Comparison of ENCODE assay signal across 8 mouse cellular contexts in the genomic region with DNA sequence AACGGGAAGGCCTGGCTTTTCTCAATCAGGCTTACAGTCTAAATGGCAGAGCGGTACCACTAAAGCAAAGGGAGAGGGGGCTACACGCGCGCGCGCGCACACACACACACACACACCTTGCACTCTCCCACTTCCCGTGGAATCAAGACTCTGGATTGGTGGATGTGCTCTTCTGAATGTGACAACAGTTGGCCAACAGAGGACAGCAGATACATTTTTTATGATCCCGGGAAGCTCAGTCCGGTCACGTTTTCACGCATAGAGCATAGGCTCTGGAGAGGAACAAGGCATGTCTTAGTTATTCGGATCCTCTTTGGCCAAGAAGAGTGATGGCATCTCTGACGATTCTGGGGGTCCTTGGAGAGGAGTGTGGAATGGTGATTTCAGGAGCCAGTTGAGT.
A peak's percentile ranks its signal among the peaks of the same experiment; 100 is the strongest.
DNase-seq lines count a peak whose midpoint lies in the region; ATAC-seq and TF ChIP-seq lines count a peak whose summit lies in the region.

No protein-coding gene starts in this region.

- no peak overlapping the region for H3K27ac ChIP-seq in layer of hippocampus, adult 2 months
- no peak overlapping the region for H3K27ac ChIP-seq in heart, embryonic 12.5 days (ENCODE audit: poor library complexity, severe bottlenecking)
- H3K27ac ChIP-seq in limb, embryonic 13.5 days, result no peak overlapping the region
- H3K27ac ChIP-seq in neural tube, embryonic 15.5 days (replicated peaks), result no peak overlapping the region

- 15% methylated on average over 15 of the region's 15 CpGs for WGBS in heart, embryonic 12.5 days
- WGBS in limb, embryonic 13.5 days, result 17% methylated on average over 15 of the region's 15 CpGs
- WGBS in neural tube, embryonic 15.5 days, result 26% methylated on average over 15 of the region's 15 CpGs

- peak; percentile 67 for TF ChIP-seq CTCF in layer of hippocampus, adult 2 months (conservative IDR thresholded peaks at IDR 0.05)

- peaks cover 13% of the 10 kb centered on the region; the same call in 1 of the 2 replicates for H3K27me3 ChIP-seq in heart, embryonic 12.5 days (replicated peaks)
- peaks cover 61% of the 10 kb centered on the region for H3K27me3 ChIP-seq in limb, embryonic 13.5 days
- H3K27me3 ChIP-seq in neural tube, embryonic 15.5 days (replicated peaks), result peaks cover 29% of the 10 kb centered on the region

- peak overlapping the region; percentile 100 for H3K4me2 ChIP-seq in heart, embryonic 12.5 days
- peak overlapping the region; percentile 98 for H3K4me2 ChIP-seq in limb, embryonic 13.5 days (replicated peaks)
- H3K4me2 ChIP-seq in neural tube, embryonic 15.5 days, result peak overlapping the region; percentile 97

- peaks cover 23% of the 10 kb centered on the region for H3K4me1 ChIP-seq in heart, embryonic 12.5 days (replicated peaks)
- peaks cover 35% of the 10 kb centered on the region for H3K4me1 ChIP-seq in limb, embryonic 13.5 days
- peaks cover 36% of the 10 kb centered on the region for H3K4me1 ChIP-seq in neural tube, embryonic 15.5 days

- peak overlapping the region; percentile 75; the same call in 1 of the 2 replicates for H3K9ac ChIP-seq in heart, embryonic 12.5 days
- H3K9ac ChIP-seq in limb, embryonic 13.5 days, result no peak overlapping the region
- H3K9ac ChIP-seq in neural tube, embryonic 15.5 days (replicated peaks), result 0 out of 2 replicates have a peak overlapping the region, but pooled peaks have one; percentile 30

- H3K9me3 ChIP-seq in heart, embryonic 12.5 days (replicated peaks), result no peaks in the 10 kb centered on the region
- no peaks in the 10 kb centered on the region for H3K9me3 ChIP-seq in limb, embryonic 13.5 days
- H3K9me3 ChIP-seq in neural tube, embryonic 15.5 days (replicated peaks), result no peaks in the 10 kb centered on the region

- DNase-seq in layer of hippocampus, adult 2 months (ENCODE audit: low spot score in 2 of 2), result no peak
- no peak for DNase-seq in layer of hippocampus, postnatal 14 days (ENCODE audit: low spot score in 2 of 2)
- DNase-seq in cerebellum, postnatal 14 days, result peak; percentile 43 to 58
- DNase-seq in spleen, adult 18-20 months, result no peak
- no peak for DNase-seq in urinary bladder, postnatal 25 days (ENCODE audit: low spot score)

- no peaks in the 10 kb centered on the region for H3K36me3 ChIP-seq in heart, embryonic 12.5 days
- H3K36me3 ChIP-seq in limb, embryonic 13.5 days, result no peaks in the 10 kb centered on the region
- H3K36me3 ChIP-seq in neural tube, embryonic 15.5 days, result no peaks in the 10 kb centered on the region

- no peak for ATAC-seq in heart, embryonic 12.5 days (ENCODE audit: insufficient number of reproducible peaks, low FRiP score)
- ATAC-seq in limb, embryonic 13.5 days (ENCODE audit: low FRiP score, low read depth), result 0 out of 2 replicates have a peak, but pooled peaks have one; percentile 14
- peak; percentile 50 for ATAC-seq in neural tube, embryonic 15.5 days (ENCODE audit: low FRiP score)

- peak overlapping the region; percentile 44 for H3K4me3 ChIP-seq in layer of hippocampus, adult 2 months
- H3K4me3 ChIP-seq in heart, embryonic 12.5 days, result peak overlapping the region; percentile 65
- peak overlapping the region; percentile 76 for H3K4me3 ChIP-seq in limb, embryonic 13.5 days
- peak overlapping the region; percentile 73 for H3K4me3 ChIP-seq in neural tube, embryonic 15.5 days (replicated peaks)

Comparison
In these comparisons a context has a peak if more than half of its experiments do, and no peak if none do; other contexts are left out.
1. DNase-seq: peak in cerebellum, postnatal 14 days (2 of 2); none in layer of hippocampus, adult 2 months (0 of 2), layer of hippocampus, postnatal 14 days (0 of 2), spleen, adult 18-20 months (0 of 2) and urinary bladder, postnatal 25 days (single experiment).
2. Peak in every context shown above with its lines, with median percentiles within 50 percentile points of each other: H3K4me3 ChIP-seq and H3K4me2 ChIP-seq.